Mouse (Mus musculus): ENCODE measurements around the gene Bcap29. TPM values are rescaled to one million over a fixed set of nuclear protein-coding genes. Genes with fewer than 3 reads are reported as not detected.
A peak's percentile ranks its signal among the peaks of the same experiment; 100 is the strongest.
"Not testable (repeated sequence)": the region's sequence is repeated elsewhere in the genome, so short reads cannot be mapped to it uniquely, and the experiment has no call there.

Gene Bcap29
- polyA plus RNA-seq, 1 experiment from 2014 or later: 40.7 TPM

DNA sequence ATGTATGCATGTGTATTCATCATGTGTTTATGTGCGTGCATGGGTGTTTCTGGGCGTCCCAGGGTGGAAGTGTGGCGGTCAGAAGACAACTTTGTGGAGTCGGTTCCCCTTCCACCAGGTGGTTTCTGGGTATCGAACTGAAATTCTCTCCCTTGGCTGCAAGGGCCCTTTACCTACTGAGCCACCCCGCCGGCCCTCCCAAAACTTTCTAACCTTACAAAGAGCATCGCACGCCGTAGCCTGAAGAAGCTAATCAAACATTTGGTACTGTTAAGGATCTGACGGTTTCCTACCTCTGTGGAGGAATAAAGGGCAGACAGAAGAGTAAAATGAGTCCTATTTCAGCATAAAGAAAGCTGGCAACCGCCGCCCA, 502 bp downstream of the Bcap29 start:
- Histone ChIP-seq H3K4me2 (ENCODE audit: low read length) (peak overlapping the region; percentile 72), H3K9ac (ENCODE audit: low read length) (peak overlapping the region; percentile 84), H3K27me3 (replicated peaks; ENCODE audit: control insufficient read depth, insufficient read depth, low read length) (no peaks in the 10 kb centered on the region), H3K36me3 (ENCODE audit: control insufficient read depth, insufficient read depth, low read length) (0 out of 2 replicates have a peak, but pooled peaks cover 3% of the 10 kb centered on the region), H3K27ac (ENCODE audit: low read depth) (peak overlapping the region; percentile 57; the same call in 1 of the 2 replicates), H3K4me1 (replicated peaks; ENCODE audit: control insufficient read depth, insufficient read depth, low read length) (peaks cover 4% of the 10 kb centered on the region; the same call in 1 of the 2 replicates), H3K4me3 (ENCODE audit: low read depth, low read length) (peak overlapping the region; percentile 56), H3K9me3 (ENCODE audit: control insufficient read depth, low read length) (no peaks in the 10 kb centered on the region)
- ATAC-seq (replicated peaks; ENCODE audit: low FRiP score, low TSS enrichment, low read depth) (peak; percentile 25), DNase-seq (ENCODE audit: low spot score) (no peak)
- WGBS: 13% methylated on average over 13 of the region's 13 CpGs

DNA sequence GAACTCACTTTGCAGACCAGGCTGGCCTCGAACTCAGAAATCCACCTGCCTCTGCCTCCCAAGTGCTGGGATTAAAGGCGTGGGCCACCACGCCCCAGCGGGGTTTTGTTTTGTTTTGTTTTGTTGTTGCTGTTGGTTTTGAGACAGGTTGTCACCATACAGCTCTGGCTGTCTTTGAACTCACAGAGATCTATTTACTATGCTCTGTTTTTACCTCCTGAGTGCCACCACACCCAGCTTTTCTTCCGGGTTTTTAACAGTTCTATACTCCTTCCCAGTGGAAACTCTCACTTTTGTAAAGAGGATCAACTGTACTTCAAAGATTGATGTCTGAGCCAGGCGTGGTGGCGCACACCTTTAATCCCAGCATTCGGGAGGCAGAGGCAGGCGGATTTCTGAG, 6.1 kb downstream of the Bcap29 start:
- 95% methylated on average over 9 of the region's 9 CpGs for WGBS
- peaks cover 22% of the 10 kb centered on the region for H3K36me3 ChIP-seq (ENCODE audit: control insufficient read depth, insufficient read depth, low read length)
- not testable (repeated sequence) for DNase-seq (ENCODE audit: low spot score); H3K4me3 ChIP-seq (ENCODE audit: low read depth, low read length); H3K27ac ChIP-seq (ENCODE audit: low read depth); H3K9me3 ChIP-seq (ENCODE audit: control insufficient read depth, low read length); H3K9ac ChIP-seq (ENCODE audit: low read length); H3K4me1 ChIP-seq (replicated peaks; ENCODE audit: control insufficient read depth, insufficient read depth, low read length); ATAC-seq (replicated peaks; ENCODE audit: low FRiP score, low TSS enrichment, low read depth); H3K27me3 ChIP-seq (replicated peaks; ENCODE audit: control insufficient read depth, insufficient read depth, low read length); H3K4me2 ChIP-seq (ENCODE audit: low read length)

DNA sequence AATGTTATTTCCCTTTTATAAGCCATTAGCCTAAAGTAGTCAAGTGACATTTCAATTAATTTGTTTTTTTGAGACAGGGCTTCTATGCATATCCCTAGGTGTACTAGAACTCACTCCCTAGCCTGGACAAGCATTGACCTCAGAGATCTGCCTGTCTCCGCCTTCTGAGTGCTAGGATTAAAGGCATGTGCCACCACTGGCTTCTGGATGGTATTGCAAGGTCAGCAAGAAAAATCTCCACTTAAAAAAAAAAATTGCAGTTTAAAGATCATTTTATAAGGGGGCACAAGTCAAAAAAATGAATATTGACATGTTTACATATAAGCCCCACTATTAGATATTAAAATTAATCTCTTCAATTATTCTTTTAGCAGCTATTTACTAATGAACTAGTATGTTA, 9.4 kb downstream of the Bcap29 start:
- no peaks in the 10 kb centered on the region for H3K9me3 ChIP-seq (ENCODE audit: control insufficient read depth, low read length)
- no peak overlapping the region for H3K9ac ChIP-seq (ENCODE audit: low read length)
- H3K27me3 ChIP-seq (replicated peaks; ENCODE audit: control insufficient read depth, insufficient read depth, low read length): no peaks in the 10 kb centered on the region
- peaks cover 22% of the 10 kb centered on the region for H3K36me3 ChIP-seq (ENCODE audit: control insufficient read depth, insufficient read depth, low read length)
- H3K4me1 ChIP-seq (replicated peaks; ENCODE audit: control insufficient read depth, insufficient read depth, low read length): no peaks in the 10 kb centered on the region
- H3K4me3 ChIP-seq (ENCODE audit: low read depth, low read length): no peak overlapping the region
- H3K4me2 ChIP-seq (ENCODE audit: low read length): no peak overlapping the region
- H3K27ac ChIP-seq (ENCODE audit: low read depth): no peak overlapping the region
- 97% methylated on average over 1 of the region's 1 CpGs for WGBS
- no peak for ATAC-seq (replicated peaks; ENCODE audit: low FRiP score, low TSS enrichment, low read depth)
- DNase-seq (ENCODE audit: low spot score): no peak

DNA sequence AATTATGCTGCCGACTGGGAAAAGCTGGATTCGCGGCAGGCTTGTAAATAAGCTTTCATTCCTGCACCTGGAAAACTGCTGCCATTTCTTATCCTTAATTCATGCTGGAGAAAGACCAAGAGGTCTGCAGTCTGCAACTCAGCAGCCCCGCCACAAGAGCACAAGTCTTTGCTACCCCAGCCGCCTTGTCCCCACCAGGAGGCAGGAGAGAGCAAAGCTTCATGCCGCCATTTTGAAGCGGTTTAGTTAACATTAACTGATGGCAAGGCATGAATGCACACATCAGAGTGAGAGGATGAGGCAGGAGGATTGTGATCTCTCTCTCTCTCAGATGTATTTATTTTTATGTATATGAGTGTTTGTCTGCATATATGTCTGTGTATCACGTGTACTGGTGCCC, 14.4 kb downstream of the Bcap29 start:
- no peak for ATAC-seq (replicated peaks; ENCODE audit: low FRiP score, low TSS enrichment, low read depth)
- H3K9ac ChIP-seq (ENCODE audit: low read length): no peak overlapping the region
- H3K4me3 ChIP-seq (ENCODE audit: low read depth, low read length): no peak overlapping the region
- 64% methylated on average over 8 of the region's 8 CpGs for WGBS
- H3K27ac ChIP-seq (ENCODE audit: low read depth): 0 out of 2 replicates have a peak overlapping the region, but pooled peaks have one; percentile 38
- peaks cover 3% of the 10 kb centered on the region for H3K9me3 ChIP-seq (ENCODE audit: control insufficient read depth, low read length)
- no peaks in the 10 kb centered on the region for H3K27me3 ChIP-seq (replicated peaks; ENCODE audit: control insufficient read depth, insufficient read depth, low read length)
- no peak for DNase-seq (ENCODE audit: low spot score)
- H3K4me2 ChIP-seq (ENCODE audit: low read length): no peak overlapping the region
- peaks cover 9% of the 10 kb centered on the region for H3K36me3 ChIP-seq (ENCODE audit: control insufficient read depth, insufficient read depth, low read length)
- H3K4me1 ChIP-seq (replicated peaks; ENCODE audit: control insufficient read depth, insufficient read depth, low read length): no peaks in the 10 kb centered on the region

DNA sequence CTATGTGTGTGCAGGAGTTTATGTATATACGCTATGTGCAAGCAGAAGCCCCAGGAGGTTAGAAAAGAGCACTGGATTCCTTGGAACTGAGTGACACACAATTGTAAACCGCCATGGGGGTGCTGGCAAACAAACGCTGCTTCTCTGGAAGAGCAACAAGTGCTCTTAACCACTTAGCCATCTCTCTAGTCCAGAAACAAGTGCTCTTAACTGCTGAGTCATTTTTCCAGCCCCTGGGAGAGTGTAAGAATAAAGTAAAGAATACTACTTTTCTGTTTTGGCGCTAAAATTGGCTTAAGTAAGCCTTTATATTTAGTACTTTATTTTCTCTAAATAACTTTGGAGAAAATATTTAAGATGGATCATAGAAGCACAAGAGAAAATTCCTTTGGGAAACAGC, 21.1 kb downstream of the Bcap29 start:
- no peaks in the 10 kb centered on the region for H3K4me1 ChIP-seq (replicated peaks; ENCODE audit: control insufficient read depth, insufficient read depth, low read length)
- no peak overlapping the region for H3K4me2 ChIP-seq (ENCODE audit: low read length)
- 58% methylated on average over 4 of the region's 4 CpGs for WGBS
- no peak for ATAC-seq (replicated peaks; ENCODE audit: low FRiP score, low TSS enrichment, low read depth)
- H3K27ac ChIP-seq (ENCODE audit: low read depth): no peak overlapping the region
- no peaks in the 10 kb centered on the region for H3K27me3 ChIP-seq (replicated peaks; ENCODE audit: control insufficient read depth, insufficient read depth, low read length)
- H3K9ac ChIP-seq (ENCODE audit: low read length): no peak overlapping the region
- no peak for DNase-seq (ENCODE audit: low spot score)
- H3K36me3 ChIP-seq (ENCODE audit: control insufficient read depth, insufficient read depth, low read length): peaks cover 4% of the 10 kb centered on the region
- H3K9me3 ChIP-seq (ENCODE audit: control insufficient read depth, low read length): peaks cover 3% of the 10 kb centered on the region
- H3K4me3 ChIP-seq (ENCODE audit: low read depth, low read length): no peak overlapping the region

DNA sequence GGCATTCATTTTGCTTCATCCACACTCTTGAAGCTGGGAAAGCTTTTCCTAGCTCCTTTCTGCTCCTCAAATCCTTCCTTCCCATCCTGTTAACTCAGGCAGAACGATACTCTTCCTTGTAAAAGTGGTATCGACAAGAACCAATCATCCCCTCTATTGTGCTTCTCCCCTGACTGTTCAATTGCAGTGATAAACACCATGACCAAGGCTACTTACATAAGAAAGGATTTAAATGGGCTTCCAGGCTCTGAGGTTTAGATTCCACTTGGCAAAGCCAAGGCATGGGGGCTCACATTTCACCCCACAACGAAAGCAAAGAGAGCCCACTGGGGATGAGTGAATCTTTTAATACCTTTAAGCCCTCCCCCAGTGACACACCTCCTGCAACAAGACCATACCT, 26.3 kb downstream of the Bcap29 start:
- Histone ChIP-seq H3K9ac (ENCODE audit: low read length) (no peak overlapping the region), H3K27ac (ENCODE audit: low read depth) (no peak overlapping the region), H3K4me3 (ENCODE audit: low read depth, low read length) (no peak overlapping the region), H3K4me2 (ENCODE audit: low read length) (no peak overlapping the region), H3K27me3 (replicated peaks; ENCODE audit: control insufficient read depth, insufficient read depth, low read length) (no peaks in the 10 kb centered on the region), H3K4me1 (replicated peaks; ENCODE audit: control insufficient read depth, insufficient read depth, low read length) (no peaks in the 10 kb centered on the region), H3K36me3 (ENCODE audit: control insufficient read depth, insufficient read depth, low read length) (no peaks in the 10 kb centered on the region; the same call in 1 of the 2 replicates), H3K9me3 (ENCODE audit: control insufficient read depth, low read length) (no peaks in the 10 kb centered on the region)
- WGBS: 45% methylated on average over 3 of the region's 3 CpGs
- DNase-seq (ENCODE audit: low spot score): no peak
- ATAC-seq (replicated peaks; ENCODE audit: low FRiP score, low TSS enrichment, low read depth): no peak

- no peak overlapping the region for H3K4me2 ChIP-seq (ENCODE audit: low read length)
- H3K4me3 ChIP-seq (ENCODE audit: low read depth, low read length): no peak overlapping the region
- WGBS: 67% methylated on average over 3 of the region's 3 CpGs
- no peak overlapping the region for H3K27ac ChIP-seq (ENCODE audit: low read depth)
- H3K9ac ChIP-seq (ENCODE audit: low read length): no peak overlapping the region
- no peaks in the 10 kb centered on the region for H3K4me1 ChIP-seq (replicated peaks; ENCODE audit: control insufficient read depth, insufficient read depth, low read length)
- H3K27me3 ChIP-seq (replicated peaks; ENCODE audit: control insufficient read depth, insufficient read depth, low read length): no peaks in the 10 kb centered on the region
- DNase-seq (ENCODE audit: low spot score): no peak
- 0 out of 2 replicates have a peak, but pooled peaks cover under 1% of the 10 kb centered on the region for H3K36me3 ChIP-seq (ENCODE audit: control insufficient read depth, insufficient read depth, low read length)
- H3K9me3 ChIP-seq (ENCODE audit: control insufficient read depth, low read length): no peaks in the 10 kb centered on the region
- ATAC-seq (replicated peaks; ENCODE audit: low FRiP score, low TSS enrichment, low read depth): no peak
Observed at GRCm38 (mm10) chr12:31604894-31605293, 29.6 kb downstream of the Bcap29 start.

- H3K4me2 ChIP-seq (ENCODE audit: low read length): no peak overlapping the region
- no peak for ATAC-seq (replicated peaks; ENCODE audit: low FRiP score, low TSS enrichment, low read depth)
- WGBS: 51% methylated on average over 6 of the region's 6 CpGs
Observed at GRCm38 (mm10) chr12:31603586-31603985, 30.9 kb downstream of the Bcap29 start.

DNA sequence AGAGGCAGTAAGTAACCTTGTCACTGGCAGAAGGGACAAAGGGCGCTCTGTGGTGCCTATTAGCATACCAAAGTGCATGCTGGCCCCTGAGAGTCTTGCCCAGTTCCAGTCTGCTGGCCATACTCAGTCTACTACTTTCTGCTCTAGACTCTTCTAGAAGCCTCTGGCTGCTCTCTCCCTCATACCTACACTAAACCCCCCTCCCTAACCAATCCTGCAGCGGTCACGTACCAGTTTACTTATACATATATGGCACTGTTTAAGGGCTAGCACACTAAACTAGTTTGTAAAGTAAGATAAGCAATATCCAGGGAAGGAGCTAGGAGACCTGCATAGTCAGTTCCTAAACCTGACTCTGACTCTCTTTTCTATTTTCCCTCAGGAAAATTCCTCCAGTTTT, 40.2 kb downstream of the Bcap29 start:
- Histone ChIP-seq H3K27me3 (replicated peaks; ENCODE audit: control insufficient read depth, insufficient read depth, low read length) (no peaks in the 10 kb centered on the region), H3K27ac (ENCODE audit: low read depth) (no peak overlapping the region), H3K4me3 (ENCODE audit: low read depth, low read length) (no peak overlapping the region), H3K4me1 (replicated peaks; ENCODE audit: control insufficient read depth, insufficient read depth, low read length) (no peaks in the 10 kb centered on the region), H3K9me3 (ENCODE audit: control insufficient read depth, low read length) (no peaks in the 10 kb centered on the region), H3K36me3 (ENCODE audit: control insufficient read depth, insufficient read depth, low read length) (peaks cover 9% of the 10 kb centered on the region; the same call in 1 of the 2 replicates), H3K4me2 (ENCODE audit: low read length) (no peak overlapping the region), H3K9ac (ENCODE audit: low read length) (no peak overlapping the region)
- WGBS: 81% methylated on average over 3 of the region's 3 CpGs
- no peak for ATAC-seq (replicated peaks; ENCODE audit: low FRiP score, low TSS enrichment, low read depth)
- DNase-seq (ENCODE audit: low spot score): no peak

More at GRCm38 (mm10) chr12:31603586-31603985, 30.9 kb downstream of the Bcap29 start:
- no peak for DNase-seq (ENCODE audit: low spot score)
- Histone ChIP-seq H3K27me3 (replicated peaks; ENCODE audit: control insufficient read depth, insufficient read depth, low read length) (no peaks in the 10 kb centered on the region), H3K9ac (ENCODE audit: low read length) (no peak overlapping the region), H3K4me3 (ENCODE audit: low read depth, low read length) (no peak overlapping the region), H3K9me3 (ENCODE audit: control insufficient read depth, low read length) (no peaks in the 10 kb centered on the region), H3K36me3 (ENCODE audit: control insufficient read depth, insufficient read depth, low read length) (0 out of 2 replicates have a peak, but pooled peaks cover 8% of the 10 kb centered on the region), H3K4me1 (replicated peaks; ENCODE audit: control insufficient read depth, insufficient read depth, low read length) (no peaks in the 10 kb centered on the region), H3K27ac (ENCODE audit: low read depth) (no peak overlapping the region)

All from intestine, embryonic 14.5 days (tissue).